Mouse (Mus musculus) urinary bladder, adult 2 months (tissue): ENCODE measurements at regions not wholly inside any gene's neighbourhood (a gene's known extent, or its start where the extent isn't known, plus 50 kb on each side); places are given as distances from the start of the nearest gene placed in this dataset.

Experiments
- DNase-seq: peaks from one replicate; pipeline ENCODE4 v3.0.0; 2022; ENCODE audit warnings: low spot score

GRCm38 (mm10) chr9:116331406-116331805, 156.2 kb upstream of the Tgfbr2 start:
- DNase-seq: no peak

DNA sequence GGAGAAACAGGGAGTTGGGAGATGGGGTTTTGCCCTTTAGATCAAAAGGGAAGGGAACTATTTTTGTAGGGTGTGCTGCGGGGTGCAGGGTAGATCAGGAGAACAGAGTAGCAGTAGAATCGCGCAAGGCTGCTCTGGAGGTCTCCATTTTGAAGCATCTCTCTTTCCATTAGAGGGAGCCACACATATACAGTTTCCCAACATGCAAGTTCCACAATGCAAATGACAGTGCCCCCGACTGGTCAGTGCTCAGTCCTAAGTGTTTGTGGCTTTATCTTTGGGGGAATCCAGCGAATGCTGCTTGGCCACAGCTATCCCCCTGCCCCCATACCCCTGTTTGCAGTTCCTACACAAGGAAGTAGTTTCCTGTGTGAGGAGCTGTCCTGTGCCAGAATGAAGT, 155.6 kb upstream of the Tgfbr2 start:
- no peak for DNase-seq

DNA sequence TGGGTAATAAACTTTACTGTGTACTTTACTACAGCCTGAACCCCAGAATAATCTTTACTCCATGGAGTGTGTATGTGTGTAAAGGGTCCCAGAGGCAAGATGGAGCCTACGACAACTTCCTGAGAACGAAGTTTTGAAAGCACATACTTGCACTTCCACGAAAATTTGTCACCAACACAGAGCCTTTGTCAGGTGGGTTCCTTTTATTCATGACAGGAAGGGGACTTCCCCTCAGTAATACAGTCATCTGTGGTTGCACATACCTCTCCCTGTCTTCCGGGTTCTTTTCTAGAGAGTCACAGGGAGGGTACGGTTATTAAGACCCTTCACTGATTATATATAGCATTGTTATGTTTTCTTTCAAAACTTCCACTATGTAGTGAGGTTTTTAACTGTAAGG, 154.0 kb upstream of the Tgfbr2 start:
- DNase-seq: no peak

- no peak for DNase-seq
Observed at GRCm38 (mm10) chr9:116328201-116328600, 153.0 kb upstream of the Tgfbr2 start.

DNA sequence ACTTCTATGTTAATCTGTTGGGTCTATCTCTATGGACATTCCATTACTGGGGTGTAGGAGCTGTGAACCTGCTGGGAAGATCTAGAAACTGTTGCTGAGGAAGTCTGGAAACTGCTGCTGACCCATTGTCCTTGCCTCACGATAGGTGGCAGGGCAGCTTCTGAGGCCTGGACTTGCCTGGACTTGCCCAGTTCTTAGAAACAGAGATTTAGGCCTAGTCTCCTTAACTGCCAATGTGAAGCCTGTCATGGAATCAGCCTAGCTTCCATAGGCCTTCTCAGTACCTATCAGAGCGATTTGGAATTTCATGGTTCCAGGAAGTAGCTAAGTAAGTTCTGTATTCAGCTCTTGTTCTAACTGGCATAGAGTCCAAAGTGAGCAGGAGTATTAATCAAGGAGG, 151.9 kb upstream of the Tgfbr2 start:
- DNase-seq: no peak

GRCm38 (mm10) chr9:116324971-116325370, 149.8 kb upstream of the Tgfbr2 start:
- no peak for DNase-seq

- DNase-seq: no peak
Observed at GRCm38 (mm10) chr9:116323871-116324721, 148.9 kb upstream of the Tgfbr2 start.

GRCm38 (mm10) chr9:116321908-116322307, 146.7 kb upstream of the Tgfbr2 start:
- DNase-seq: no peak

DNA sequence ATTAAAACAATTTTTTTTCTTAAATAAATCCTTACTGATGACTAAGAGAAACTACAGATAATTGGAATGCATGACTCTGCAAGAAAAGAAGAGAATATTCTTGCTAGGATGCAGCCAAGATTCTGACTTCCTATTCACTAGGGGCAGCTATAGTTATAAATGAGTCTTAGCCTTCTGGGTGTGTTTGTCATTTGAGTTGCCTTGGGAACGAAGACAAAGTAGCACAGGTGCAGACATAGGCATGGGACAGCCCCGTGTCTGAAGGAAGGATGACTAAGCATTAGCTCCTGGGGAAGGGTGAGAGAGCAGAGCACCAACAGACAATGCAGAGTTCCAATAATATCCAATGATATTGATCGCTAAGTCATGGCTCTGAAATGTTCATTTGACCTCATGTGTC, 144.3 kb upstream of the Tgfbr2 start:
- no peak for DNase-seq

DNA sequence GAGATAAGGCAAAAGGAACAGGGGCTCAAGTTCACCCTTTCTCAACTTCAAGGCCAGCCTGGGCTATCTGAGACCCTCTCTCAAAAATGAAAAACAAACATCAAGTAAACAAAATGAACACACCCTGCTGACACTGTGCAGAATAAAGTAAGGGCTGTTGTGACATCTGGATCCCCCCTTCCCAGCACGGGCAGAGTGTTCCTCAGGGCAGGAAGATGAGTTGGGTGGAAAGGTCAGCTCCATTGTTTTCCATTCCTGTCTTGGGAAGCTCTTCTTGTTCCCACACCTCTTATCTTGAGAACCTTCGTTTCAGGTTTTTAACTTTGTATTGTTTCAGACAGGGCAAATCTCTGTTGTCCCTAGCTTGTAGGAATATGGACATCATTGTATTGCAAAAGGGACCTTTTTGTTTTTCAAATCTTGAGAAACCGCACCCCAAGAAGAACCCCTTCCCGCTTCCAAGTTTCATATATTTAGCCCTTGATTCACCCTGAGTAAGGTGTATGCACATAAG, 141.5 kb upstream of the Tgfbr2 start:
- DNase-seq: no peak

DNA sequence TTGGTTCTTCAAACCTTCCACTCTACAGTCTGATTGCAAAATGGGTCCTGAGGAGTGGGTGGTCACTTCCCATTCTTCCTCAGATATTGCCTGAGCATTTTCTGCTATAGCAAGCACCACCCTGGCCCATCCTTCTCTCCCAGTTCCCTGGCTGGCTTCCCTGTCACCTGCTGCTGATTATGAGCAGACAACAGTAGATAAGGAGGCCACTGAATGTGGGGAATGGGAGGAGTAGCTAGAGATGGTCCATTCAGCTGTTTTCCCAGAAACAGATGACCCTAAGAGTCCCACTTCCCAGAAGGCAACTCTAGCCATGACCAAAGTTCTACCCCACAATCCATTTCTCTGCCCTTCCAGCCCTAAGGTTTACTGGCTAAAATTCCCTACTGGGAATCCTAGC, 139.6 kb upstream of the Tgfbr2 start:
- DNase-seq: no peak

GRCm38 (mm10) chr9:116313932-116314790, 139.0 kb upstream of the Tgfbr2 start:
- no peak for DNase-seq

DNA sequence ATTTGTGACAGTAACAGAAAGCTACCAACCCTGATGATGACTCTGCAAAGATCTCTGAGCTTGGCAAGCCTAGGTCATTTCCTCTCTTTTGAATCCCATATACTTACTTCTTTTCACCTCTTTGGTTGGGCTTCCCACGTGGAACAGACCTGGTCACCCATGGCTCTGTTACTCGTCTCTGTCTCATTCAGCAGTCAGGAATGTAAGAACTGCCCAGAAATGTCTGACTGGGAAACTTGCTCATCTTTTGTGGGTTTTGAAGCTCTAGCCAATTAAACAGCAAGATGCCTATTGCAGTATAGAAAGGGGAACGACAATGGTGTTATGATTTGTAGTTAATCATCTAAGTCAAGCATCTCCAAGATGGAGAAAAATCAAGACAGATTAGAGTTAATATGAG, 136.2 kb upstream of the Tgfbr2 start:
- DNase-seq: no peak

DNA sequence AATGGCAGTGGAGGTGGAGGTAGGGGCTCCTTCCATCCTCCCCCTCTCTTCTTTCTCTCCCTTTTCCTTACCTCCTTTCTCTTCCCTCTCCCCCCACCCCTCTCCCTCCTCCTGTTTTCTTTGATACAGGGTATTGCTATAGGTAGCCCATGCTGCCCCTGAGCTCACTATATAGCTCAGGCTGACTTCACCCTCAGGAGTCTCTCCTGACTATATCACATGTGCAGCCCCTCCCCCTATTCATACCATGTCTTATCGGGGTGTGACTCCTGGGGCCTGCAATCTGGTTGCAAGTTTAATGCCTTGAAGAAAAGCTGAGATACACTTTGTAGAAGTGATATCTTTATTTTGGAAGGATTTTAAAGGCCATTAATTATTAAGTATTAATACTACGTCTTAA, 126.4 kb upstream of the Tgfbr2 start:
- no peak for DNase-seq

DNA sequence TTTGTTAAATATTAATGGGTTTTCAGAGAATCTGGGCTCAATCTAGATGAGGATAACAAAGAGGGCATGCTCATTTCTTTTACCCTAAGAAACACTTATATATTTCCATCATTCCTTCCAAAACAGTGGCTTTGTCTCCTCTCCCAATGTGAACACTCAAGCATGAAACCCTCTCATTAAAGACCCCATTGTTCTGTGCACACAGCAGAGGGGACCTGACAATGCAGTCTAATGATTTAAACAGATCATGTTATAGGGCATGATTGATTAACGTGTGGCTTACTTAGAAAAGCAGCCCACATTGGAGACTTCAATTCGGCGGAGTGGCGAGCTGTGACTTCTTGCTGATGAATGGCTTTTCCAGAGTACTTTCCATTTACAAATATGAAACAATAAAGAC, 123.6 kb upstream of the Tgfbr2 start:
- no peak for DNase-seq

GRCm38 (mm10) chr9:116296349-116296748, 121.2 kb upstream of the Tgfbr2 start:
- no peak for DNase-seq

DNA sequence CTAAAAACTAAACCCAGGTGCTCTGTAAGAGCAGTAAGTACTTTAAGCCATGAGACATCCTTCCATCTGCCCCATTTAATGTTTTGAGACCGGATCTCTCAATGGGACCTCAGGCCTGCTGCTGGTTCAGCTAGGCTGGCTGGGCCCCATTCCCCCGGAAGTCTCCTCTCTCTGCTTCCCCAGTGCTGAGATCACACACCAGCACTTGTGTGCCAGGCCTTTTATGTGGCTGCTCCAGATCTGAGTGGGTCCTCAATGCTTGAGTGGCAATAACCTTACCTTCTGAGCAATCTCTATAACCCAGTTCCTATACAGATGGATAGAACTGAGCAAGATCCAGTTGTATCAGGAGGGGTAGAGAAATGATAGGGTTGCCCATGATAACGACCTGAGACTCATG, 118.9 kb upstream of the Tgfbr2 start:
- DNase-seq: no peak

DNA sequence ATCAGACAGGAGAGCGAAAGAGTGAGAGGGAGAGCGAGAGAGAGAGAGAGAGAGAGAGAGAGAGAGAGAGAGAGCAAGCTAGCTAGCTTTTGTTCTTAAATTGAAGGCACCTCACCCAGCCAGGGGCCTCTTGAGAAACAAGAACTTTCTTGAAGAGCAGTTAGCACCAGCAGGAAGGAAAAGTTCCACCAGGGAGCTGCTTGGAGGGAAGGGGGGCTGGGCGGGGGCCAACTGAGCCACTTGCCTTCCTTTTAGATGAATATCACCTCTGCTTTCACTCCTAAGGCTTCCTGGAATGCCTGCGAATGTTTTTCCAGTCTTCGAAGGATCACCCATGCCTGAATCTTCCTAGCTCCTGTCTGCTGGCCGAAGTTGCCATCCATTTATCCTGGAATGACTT, 118.0 kb upstream of the Tgfbr2 start:
- no peak for DNase-seq

GRCm38 (mm10) chr9:116291624-116292023, 116.5 kb upstream of the Tgfbr2 start:
- no peak for DNase-seq

GRCm38 (mm10) chr9:116290896-116291295, 115.7 kb upstream of the Tgfbr2 start:
- no peak for DNase-seq

- DNase-seq: no peak
Observed at GRCm38 (mm10) chr9:116285691-116286431, 110.7 kb upstream of the Tgfbr2 start.
